Mouse (Mus musculus) testis, postnatal 14 days (tissue): ENCODE results near the gene Trmt5.

ENCODE experiments used
- DNase-seq: peaks from one replicate; pipeline ENCODE4 v3.0.0; 2021; ENCODE audit warnings: low spot score

Gene Trmt5

GRCm38 (mm10) chr12:73269531-73269930 lies 17.0 kb downstream of the Trmt5 start:
- DNase-seq, result no peak

DNA sequence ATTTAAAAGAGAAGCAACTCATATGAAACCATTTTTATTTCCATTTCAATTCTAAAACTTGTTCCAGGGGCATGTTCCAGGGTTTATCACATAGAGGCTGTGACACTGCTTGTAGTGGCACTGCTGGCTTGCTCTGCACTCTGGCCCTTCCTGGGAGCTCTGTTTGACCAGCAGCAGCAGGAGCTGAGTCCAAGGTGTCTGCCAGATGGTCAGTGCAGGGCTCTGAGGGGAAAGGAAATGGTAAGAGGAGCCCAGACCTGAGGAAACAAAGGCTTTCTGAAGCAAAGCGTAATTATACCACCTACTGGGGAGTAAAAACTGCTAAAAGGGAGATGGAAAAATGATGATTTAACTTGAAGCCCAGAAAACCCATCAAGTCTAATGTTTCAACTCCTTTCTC lies 18.0 kb downstream of the Trmt5 start:
- no peak for DNase-seq

GRCm38 (mm10) chr12:73266597-73266996 lies 19.9 kb downstream of the Trmt5 start:
- no peak for DNase-seq

GRCm38 (mm10) chr12:73265381-73265978 lies 21.0 kb downstream of the Trmt5 start:
- DNase-seq, result no peak

DNA sequence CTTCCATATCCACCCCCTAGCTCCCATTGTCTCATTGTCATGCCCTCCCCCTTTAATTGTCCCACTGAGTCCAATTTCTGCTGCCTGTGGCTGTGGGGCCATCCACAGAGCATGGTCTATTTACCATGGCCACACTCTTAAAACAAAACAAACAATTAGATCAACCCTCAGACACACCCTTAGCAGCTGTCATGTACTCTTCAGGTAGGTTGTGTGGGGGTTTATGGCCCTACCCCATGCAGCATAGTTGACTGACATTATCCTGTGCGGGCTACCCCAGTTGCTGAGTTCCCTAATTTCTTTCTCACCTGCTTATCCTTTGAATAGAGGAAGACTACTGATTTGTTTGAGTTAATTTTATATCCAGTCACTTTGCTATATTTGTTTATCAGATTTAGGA lies 26.2 kb downstream of the Trmt5 start:
- no peak for DNase-seq

GRCm38 (mm10) chr12:73259269-73259668 lies 27.2 kb downstream of the Trmt5 start:
- no peak for DNase-seq

- no peak for DNase-seq
Observed at GRCm38 (mm10) chr12:73255006-73255405, 31.5 kb downstream of the Trmt5 start.

- no peak for DNase-seq
Observed at GRCm38 (mm10) chr12:73245687-73246086, 40.8 kb downstream of the Trmt5 start.

DNA sequence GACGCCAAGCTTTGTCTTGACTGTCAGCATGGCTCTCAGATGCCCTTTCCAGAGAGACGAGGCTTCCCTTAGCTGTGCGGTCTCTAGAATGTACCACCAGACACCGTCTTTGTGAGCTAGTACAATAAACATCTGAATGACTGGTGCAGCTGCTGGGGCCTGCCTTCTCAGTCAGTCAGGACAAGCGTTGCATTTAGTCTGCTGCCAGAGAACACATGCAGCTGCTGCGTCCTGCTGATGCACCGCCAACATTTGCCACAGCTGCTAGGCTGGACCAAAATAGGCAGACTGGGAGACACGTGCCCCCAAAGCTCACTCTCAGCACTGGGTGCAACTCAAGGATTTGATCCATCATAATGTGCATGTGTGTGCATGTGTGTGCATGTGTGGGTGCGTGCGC lies 44.5 kb downstream of the Trmt5 start:
- DNase-seq, result no peak

- DNase-seq, result no peak
Observed at GRCm38 (mm10) chr12:73232586-73232985, 53.9 kb downstream of the Trmt5 start.

DNA sequence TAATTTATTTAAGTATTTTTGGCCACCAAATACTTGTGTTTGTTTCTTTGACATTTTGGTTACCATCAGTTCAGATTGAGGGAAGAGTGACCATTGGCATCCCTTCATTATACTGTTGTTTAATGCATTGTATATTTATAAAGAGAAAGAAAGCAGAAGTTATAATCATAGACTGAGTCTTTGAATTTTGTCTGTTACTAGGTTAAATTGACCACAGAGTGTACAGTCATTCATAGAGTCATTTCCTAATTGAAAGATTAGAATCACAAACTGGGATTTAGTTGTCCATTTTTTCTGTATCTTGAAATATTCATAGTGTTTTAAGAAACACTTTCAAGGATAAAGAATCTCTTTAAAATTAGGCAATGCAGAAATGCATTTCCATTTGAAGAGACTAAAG lies 55.0 kb downstream of the Trmt5 start:
- DNase-seq, result no peak

DNA sequence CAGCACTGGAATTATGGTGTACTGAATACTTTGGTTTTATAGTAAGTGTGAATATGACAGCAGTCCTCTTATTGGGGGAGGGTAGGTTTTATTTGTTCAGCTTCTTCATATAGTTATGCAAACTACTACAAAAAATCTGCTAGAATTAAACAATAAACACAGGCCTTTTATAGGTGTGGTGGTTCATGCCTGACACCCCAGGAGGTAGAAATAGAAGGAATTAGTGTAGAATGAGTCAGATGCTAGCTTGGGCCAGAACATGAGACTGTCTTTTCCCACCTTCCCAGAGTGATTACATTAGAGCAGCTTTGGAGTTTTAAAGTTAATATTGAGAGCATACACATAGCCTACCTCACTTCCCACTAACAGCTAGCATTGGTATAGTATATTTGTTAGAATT lies 56.3 kb downstream of the Trmt5 start:
- DNase-seq, result no peak
